Mouse (Mus musculus) C2C12 (cell line): Measurements from ENCODE around the gene Tmem100.

ENCODE experiments used
- CTCF ChIP-seq: IDR thresholded peaks from one replicate; pipeline ENCODE4 v1.5.1; 2011; ENCODE audit not compliant: control insufficient read depth, insufficient read depth, insufficient read length
- MYOD1 ChIP-seq: IDR thresholded peaks from one replicate; pipeline ENCODE4 v1.6.1; 2011; ENCODE audit warnings: low read depth; ENCODE audit not compliant: control insufficient read depth, insufficient read length
- USF1 ChIP-seq: IDR thresholded peaks from one replicate; pipeline ENCODE4 v1.6.1; 2011; ENCODE audit warnings: low read depth, mild to moderate bottlenecking, control low read depth, moderate library complexity

- TF ChIP-seq CTCF (no peak), USF1 (no peak), MYOD1 (no peak)
These were observed 16.5 kb upstream of the Tmem100 start for GRCm38 (mm10) chr11:90013657-90014056.
